Mouse (Mus musculus): ENCODE data around the gene Tmem259. TPM values are rescaled to one million over a fixed set of nuclear protein-coding genes. Genes with fewer than 3 reads are reported as not detected.

Tmem259 gene
- polyA plus RNA-seq (2011; ENCODE audit: insufficient read depth, insufficient read length, low read depth, missing spikeins), result 54.6 and 61.1 TPM in 2 replicates

GRCm38 (mm10) chr10:79984195-79984816 lies at the start of gene Tmem259:
Gene Tmem259, minus strand, starts transcription at chr10:79984330.
- Histone ChIP-seq H3K27me3 (ENCODE audit: control insufficient read depth, insufficient read depth, low read length, poor library complexity, severe bottlenecking) (no peaks in the 10 kb centered on the region), H3K9me3 (replicated peaks; ENCODE audit: control insufficient read depth, insufficient read depth, low read length, poor library complexity, severe bottlenecking) (no peaks in the 10 kb centered on the region), H3K4me1 (ENCODE audit: control insufficient read depth, insufficient read depth, low read length) (peaks cover 4% of the 10 kb centered on the region), H3K27ac (ENCODE audit: insufficient read depth, low read length) (peak within 1 kb of the TSS; percentile 88), H3K36me3 (ENCODE audit: control insufficient read depth, insufficient read depth, low read length, poor library complexity, severe bottlenecking) (no peaks in the 10 kb centered on the region), H3K9ac (ENCODE audit: low read depth, poor library complexity, severe bottlenecking) (peak within 1 kb of the TSS; percentile 83), H3K4me3 (ENCODE audit: low read depth, low read length) (peak within 1 kb of the TSS; percentile 94)
- TF ChIP-seq POLR2A (IDR thresholded peaks at IDR 0.05; ENCODE audit: insufficient read depth, low read length) (no peak), CTCF (IDR thresholded peaks at IDR 0.05; ENCODE audit: low read depth, low read length) (peak; percentile 17), EP300 (IDR thresholded peaks at IDR 0.05; ENCODE audit: insufficient read depth, low read depth, low read length) (no peak)

GRCm38 (mm10) chr10:80032799-80033480 lies 48.8 kb upstream of the Tmem259 start:
- Histone ChIP-seq H3K4me3 (ENCODE audit: low read depth, low read length) (no peak overlapping the region), H3K27ac (ENCODE audit: insufficient read depth, low read length) (no peak overlapping the region), H3K36me3 (ENCODE audit: control insufficient read depth, insufficient read depth, low read length, poor library complexity, severe bottlenecking) (peaks cover 26% of the 10 kb centered on the region), H3K27me3 (ENCODE audit: control insufficient read depth, insufficient read depth, low read length, poor library complexity, severe bottlenecking) (no peaks in the 10 kb centered on the region), H3K4me1 (ENCODE audit: control insufficient read depth, insufficient read depth, low read length) (peaks cover 10% of the 10 kb centered on the region), H3K9ac (ENCODE audit: low read depth, poor library complexity, severe bottlenecking) (no peak overlapping the region), H3K9me3 (replicated peaks; ENCODE audit: control insufficient read depth, insufficient read depth, low read length, poor library complexity, severe bottlenecking) (no peaks in the 10 kb centered on the region)
- peak; percentile 69; the same call in 1 of the 2 replicates for TF ChIP-seq EP300 (IDR thresholded peaks at IDR 0.05; ENCODE audit: insufficient read depth, low read depth, low read length)
- TF ChIP-seq CTCF (IDR thresholded peaks at IDR 0.05; ENCODE audit: low read depth, low read length), result no peak

- H3K9ac ChIP-seq (ENCODE audit: low read depth, poor library complexity, severe bottlenecking), result no peak overlapping the region
- TF ChIP-seq CTCF (IDR thresholded peaks at IDR 0.05; ENCODE audit: low read depth, low read length) (no peak), POLR2A (IDR thresholded peaks at IDR 0.05; ENCODE audit: insufficient read depth, low read length) (no peak), EP300 (IDR thresholded peaks at IDR 0.05; ENCODE audit: insufficient read depth, low read depth, low read length) (no peak)
- no peak overlapping the region for H3K27ac ChIP-seq (ENCODE audit: insufficient read depth, low read length)
- H3K4me3 ChIP-seq (ENCODE audit: low read depth, low read length), result no peak overlapping the region
- H3K36me3 ChIP-seq (ENCODE audit: control insufficient read depth, insufficient read depth, low read length, poor library complexity, severe bottlenecking), result peaks cover 5% of the 10 kb centered on the region
- no peaks in the 10 kb centered on the region for H3K9me3 ChIP-seq (replicated peaks; ENCODE audit: control insufficient read depth, insufficient read depth, low read length, poor library complexity, severe bottlenecking)
- peaks cover 10% of the 10 kb centered on the region for H3K4me1 ChIP-seq (ENCODE audit: control insufficient read depth, insufficient read depth, low read length)
- no peaks in the 10 kb centered on the region for H3K27me3 ChIP-seq (ENCODE audit: control insufficient read depth, insufficient read depth, low read length, poor library complexity, severe bottlenecking)
Measured at GRCm38 (mm10) chr10:80030736-80031135, 46.6 kb upstream of the Tmem259 start.

GRCm38 (mm10) chr10:80030191-80030590 lies 46.1 kb upstream of the Tmem259 start:
- Histone ChIP-seq H3K9ac (ENCODE audit: low read depth, poor library complexity, severe bottlenecking) (no peak overlapping the region), H3K36me3 (ENCODE audit: control insufficient read depth, insufficient read depth, low read length, poor library complexity, severe bottlenecking) (no peaks in the 10 kb centered on the region), H3K27me3 (ENCODE audit: control insufficient read depth, insufficient read depth, low read length, poor library complexity, severe bottlenecking) (no peaks in the 10 kb centered on the region), H3K27ac (ENCODE audit: insufficient read depth, low read length) (no peak overlapping the region), H3K4me1 (ENCODE audit: control insufficient read depth, insufficient read depth, low read length) (peaks cover 16% of the 10 kb centered on the region), H3K9me3 (replicated peaks; ENCODE audit: control insufficient read depth, insufficient read depth, low read length, poor library complexity, severe bottlenecking) (no peaks in the 10 kb centered on the region), H3K4me3 (ENCODE audit: low read depth, low read length) (no peak overlapping the region)
- TF ChIP-seq CTCF (IDR thresholded peaks at IDR 0.05; ENCODE audit: low read depth, low read length) (no peak), POLR2A (IDR thresholded peaks at IDR 0.05; ENCODE audit: insufficient read depth, low read length) (no peak), EP300 (IDR thresholded peaks at IDR 0.05; ENCODE audit: insufficient read depth, low read depth, low read length) (no peak)

GRCm38 (mm10) chr10:80028521-80028846 lies 44.4 kb upstream of the Tmem259 start:
- H3K27ac ChIP-seq (ENCODE audit: insufficient read depth, low read length), result peak overlapping the region; percentile 21; the same call in 1 of the 2 replicates
- H3K27me3 ChIP-seq (ENCODE audit: control insufficient read depth, insufficient read depth, low read length, poor library complexity, severe bottlenecking), result no peaks in the 10 kb centered on the region
- H3K9me3 ChIP-seq (replicated peaks; ENCODE audit: control insufficient read depth, insufficient read depth, low read length, poor library complexity, severe bottlenecking), result no peaks in the 10 kb centered on the region
- TF ChIP-seq EP300 (IDR thresholded peaks at IDR 0.05; ENCODE audit: insufficient read depth, low read depth, low read length), result no peak
- no peak for TF ChIP-seq POLR2A (IDR thresholded peaks at IDR 0.05; ENCODE audit: insufficient read depth, low read length)
- no peak for TF ChIP-seq CTCF (IDR thresholded peaks at IDR 0.05; ENCODE audit: low read depth, low read length)
- peak overlapping the region; percentile 3; the same call in 1 of the 2 replicates for H3K4me3 ChIP-seq (ENCODE audit: low read depth, low read length)
- H3K9ac ChIP-seq (ENCODE audit: low read depth, poor library complexity, severe bottlenecking), result peak overlapping the region; percentile 3; the same call in 1 of the 2 replicates
- no peaks in the 10 kb centered on the region for H3K36me3 ChIP-seq (ENCODE audit: control insufficient read depth, insufficient read depth, low read length, poor library complexity, severe bottlenecking)
- peaks cover 12% of the 10 kb centered on the region for H3K4me1 ChIP-seq (ENCODE audit: control insufficient read depth, insufficient read depth, low read length)
